Mouse (Mus musculus) thymus, adult 2 months (tissue): ENCODE data around the gene Zfp354c.

Experiments used
- CTCF ChIP-seq: fragments of 200-500 bp; IDR thresholded peaks from 2 replicates; pipeline ENCODE4 v1.5.1; 2012; ENCODE audit warnings: mild to moderate bottlenecking, control low read depth, low read length, moderate library complexity, borderline replicate concordance; ENCODE audit not compliant: control insufficient read depth, poor library complexity, insufficient read depth; ENCODE audit errors: extremely low read depth
- POLR2A ChIP-seq: fragments of 200-500 bp; IDR thresholded peaks from 2 replicates; pipeline ENCODE4 v1.6.1; 2012; ENCODE audit warnings: mild to moderate bottlenecking, low read length, control low read depth, moderate library complexity; ENCODE audit not compliant: control insufficient read depth, poor library complexity, insufficient read depth; ENCODE audit errors: extremely low read depth

GRCm38 (mm10) chr11:50835727-50836126, 8.2 kb upstream of the Zfp354c start:
- no peak for TF ChIP-seq CTCF
- no peak for TF ChIP-seq POLR2A
